Mouse (Mus musculus): Measurements from ENCODE around the gene Ifit1bl1. TPM values are rescaled to one million over a fixed set of nuclear protein-coding genes. Genes with fewer than 3 reads are reported as not detected.
"Not testable (repeated sequence)": the region's sequence is repeated elsewhere in the genome, so short reads cannot be mapped to it uniquely, and the experiment has no call there.

The Ifit1bl1 gene
- total RNA-seq (2022), result 1 to 10 TPM; 1.4 to 3.8 (median 2.1) TPM

DNA sequence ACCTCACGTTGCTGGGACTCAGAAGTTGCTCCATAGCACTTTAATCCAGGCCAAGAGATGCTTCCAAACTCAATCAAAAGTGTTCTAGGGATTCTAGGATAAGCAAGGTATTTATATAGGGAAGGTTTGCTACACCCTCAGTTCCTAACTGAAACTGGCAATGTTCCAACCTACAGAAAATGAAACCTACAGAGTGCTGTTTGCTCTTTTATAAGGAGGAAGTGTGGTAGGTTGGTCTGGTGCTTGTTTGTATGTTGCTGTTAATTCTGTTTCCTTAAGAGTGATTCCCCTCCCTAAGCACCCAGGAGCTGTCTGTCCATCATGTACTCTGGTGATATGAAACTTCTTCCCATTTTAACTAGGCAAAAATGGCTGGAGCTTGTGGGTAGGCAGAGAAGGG, at the start of gene Ifit1bl1:
Gene Ifit1bl1 (minus strand): TSS at position 69 of the 400 bp plus-strand sequence.
- not testable (repeated sequence) for DNase-seq (ENCODE audit: low spot score)

DNA sequence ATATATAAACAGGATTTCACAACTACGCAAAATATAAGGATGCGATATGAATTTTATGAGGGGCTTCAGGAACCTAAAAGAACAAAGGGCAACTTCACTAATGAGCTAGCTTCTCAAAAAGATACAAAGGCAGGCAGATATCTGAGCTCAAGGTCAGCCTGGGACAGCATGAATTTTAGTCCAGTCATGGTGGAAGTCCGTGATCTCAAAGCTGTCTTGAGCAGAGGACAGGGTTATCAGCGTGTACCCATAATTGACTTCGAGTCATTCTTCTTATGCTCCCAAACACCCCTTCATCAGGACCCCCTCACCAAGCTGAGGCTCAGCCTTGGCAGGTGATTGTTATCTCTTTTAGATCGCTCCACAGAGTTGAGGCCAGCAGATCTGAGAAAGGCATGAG, 49.2 kb upstream of the Ifit1bl1 start:
- DNase-seq (ENCODE audit: low spot score), result no peak

DNA sequence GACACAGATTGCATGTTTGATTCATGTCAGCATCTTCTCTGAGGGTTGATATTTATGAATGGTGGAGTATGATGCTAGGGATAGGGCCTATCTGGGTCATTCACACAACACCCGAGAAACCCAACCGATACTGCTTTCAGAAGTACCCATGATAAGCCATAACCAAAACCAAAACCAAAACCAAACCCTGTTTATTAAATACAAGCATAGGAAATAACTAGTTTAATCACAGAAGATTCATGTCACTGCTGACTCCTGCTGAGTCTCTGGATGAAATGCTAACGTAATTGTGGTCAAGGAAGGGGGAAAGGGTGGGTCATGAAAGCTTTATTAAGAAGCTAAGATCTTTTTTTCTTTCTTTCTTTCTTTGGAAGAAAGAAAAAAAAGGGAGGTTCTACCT, 48.5 kb upstream of the Ifit1bl1 start:
- DNase-seq (ENCODE audit: low spot score), result no peak

DNA sequence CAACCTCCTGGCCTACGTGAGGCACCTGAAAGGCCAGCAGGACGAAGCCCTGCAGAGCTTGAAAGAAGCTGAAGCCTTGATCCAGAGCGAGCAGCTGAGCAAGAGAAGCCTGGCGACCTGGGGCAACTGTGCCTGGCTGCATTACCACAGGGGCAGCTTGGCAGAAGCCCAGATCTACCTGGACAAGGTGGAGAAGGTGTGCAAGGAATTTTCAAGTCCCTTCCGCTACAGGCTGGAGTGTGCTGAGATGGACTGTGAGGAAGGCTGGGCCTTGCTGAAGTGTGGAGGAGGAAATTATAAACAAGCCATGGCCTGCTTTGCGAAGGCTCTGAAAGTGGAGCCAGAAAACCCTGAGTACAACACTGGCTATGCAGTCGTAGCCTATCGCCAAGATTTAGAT, 45.9 kb upstream of the Ifit1bl1 start:
- not testable (repeated sequence) for DNase-seq (ENCODE audit: low spot score)

DNA sequence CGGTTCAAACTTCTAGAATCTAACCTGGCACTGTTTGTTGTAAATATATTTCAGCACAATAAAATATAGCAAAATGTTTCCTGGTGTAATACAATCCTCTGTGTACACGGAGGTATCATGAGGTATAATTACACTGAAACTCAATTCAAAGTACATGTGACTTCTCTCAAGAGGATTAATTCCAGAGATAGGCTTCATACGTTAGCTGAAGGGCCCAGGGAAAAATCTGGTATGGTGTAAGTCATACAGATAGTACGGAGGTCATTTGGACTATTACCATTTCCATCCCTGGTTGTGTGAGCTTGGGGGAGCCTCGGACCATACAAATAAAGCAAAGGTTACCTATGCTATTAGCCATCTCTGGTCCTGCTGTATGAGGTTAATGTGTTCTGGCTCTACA, 40.9 kb upstream of the Ifit1bl1 start:
- no peak for DNase-seq (ENCODE audit: low spot score)

DNA sequence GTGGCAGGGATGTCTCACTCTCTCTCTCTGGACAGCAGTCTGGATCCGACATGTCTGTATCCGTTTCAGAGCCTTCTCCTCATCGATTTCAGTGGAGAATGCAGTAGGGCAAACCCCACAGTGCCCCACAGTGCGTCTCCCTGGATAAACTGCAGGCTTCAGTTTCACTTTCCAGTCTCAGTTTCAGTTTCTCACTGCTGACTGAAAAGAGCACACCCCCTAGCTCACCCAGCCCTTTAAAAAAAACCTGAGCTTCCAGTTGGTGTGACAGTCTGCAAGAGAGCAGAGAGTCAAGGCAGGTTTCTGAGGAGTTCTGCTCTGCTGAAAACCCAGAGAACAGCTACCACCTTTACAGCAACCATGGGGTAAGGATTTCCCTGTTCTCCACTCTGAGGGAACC, 38.9 kb upstream of the Ifit1bl1 start, which contains the start of the genes Ifit1bl2 and Ifit1:
Gene Ifit1bl2 (minus strand): TSS at position 121 of the 400 bp plus-strand sequence.
Gene Ifit1 (plus strand): TSS at position 249 of the 400 bp plus-strand sequence.
- DNase-seq (ENCODE audit: low spot score), result peak; percentile 63

DNA sequence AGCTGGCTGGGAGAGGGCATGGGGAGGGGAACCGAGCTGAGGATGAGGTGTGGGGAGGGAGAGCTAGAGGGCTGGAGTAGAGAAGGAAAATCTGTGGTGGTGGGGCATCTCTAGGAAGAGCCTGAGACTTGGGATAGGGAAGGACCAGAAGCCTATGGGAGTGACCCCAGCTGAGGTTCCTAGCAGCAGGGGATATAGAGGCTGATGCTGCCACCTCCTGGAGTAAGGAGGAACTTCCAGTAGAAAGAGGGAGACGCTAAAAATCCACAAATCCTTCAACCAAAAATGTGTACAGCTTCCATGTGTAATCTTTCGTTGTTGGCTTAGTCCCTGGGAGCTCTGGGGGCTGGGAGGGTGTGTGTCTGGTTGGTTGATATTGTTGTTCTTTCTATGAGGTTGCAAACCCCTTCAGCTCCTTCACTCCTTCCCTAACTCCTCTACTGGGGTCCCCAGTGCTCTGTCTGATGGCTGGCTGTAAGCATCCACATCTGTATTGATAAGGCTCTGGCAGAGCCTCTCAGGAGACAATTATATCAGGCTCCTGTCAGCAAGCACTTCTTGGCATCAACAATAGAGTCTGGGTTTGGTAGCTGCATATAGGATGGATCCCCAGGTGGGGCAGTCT, 35.3 kb upstream of the Ifit1bl1 start:
- peak; percentile 70 for DNase-seq (ENCODE audit: low spot score)

DNA sequence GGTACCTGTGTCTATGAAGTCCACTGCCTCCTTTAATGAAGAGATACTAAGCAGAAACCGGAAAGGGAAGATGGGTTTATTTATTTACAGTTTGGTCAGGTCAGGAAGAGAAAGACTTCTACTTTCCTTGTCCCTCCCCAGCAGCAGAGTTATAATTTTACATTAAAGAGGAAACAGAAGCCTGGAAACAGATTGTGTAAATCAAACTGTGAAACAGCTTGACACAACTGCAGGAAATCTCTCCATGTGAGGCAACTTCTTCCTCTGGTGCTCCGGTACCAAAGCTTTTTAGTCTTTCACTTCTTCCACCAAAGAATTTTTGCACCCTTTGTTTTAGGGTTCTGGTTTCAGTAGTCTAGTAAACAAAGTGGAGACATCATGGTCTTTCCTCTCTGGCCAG, 31.7 kb upstream of the Ifit1bl1 start:
- DNase-seq (ENCODE audit: low spot score), result no peak

DNA sequence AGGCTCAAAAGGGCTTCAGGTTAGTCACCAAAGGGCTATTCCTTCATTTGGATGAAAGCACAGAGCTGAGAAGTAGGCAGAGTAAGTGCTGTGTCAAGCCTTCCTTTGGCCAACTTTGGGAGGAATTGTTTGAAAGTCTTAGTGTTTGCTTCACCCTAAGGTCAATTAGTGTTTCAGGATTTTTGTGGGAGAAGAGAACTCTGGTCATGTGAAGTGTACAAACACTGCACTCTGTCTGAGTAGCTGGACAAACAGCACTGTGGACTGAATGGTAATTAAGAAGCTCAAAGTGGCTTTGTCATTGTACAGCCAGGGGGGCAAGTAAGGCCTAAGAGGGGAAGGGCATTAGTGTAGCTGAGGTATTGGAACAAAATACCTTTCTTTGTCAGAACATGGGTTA, 29.7 kb upstream of the Ifit1bl1 start:
- DNase-seq (ENCODE audit: low spot score), result no peak

DNA sequence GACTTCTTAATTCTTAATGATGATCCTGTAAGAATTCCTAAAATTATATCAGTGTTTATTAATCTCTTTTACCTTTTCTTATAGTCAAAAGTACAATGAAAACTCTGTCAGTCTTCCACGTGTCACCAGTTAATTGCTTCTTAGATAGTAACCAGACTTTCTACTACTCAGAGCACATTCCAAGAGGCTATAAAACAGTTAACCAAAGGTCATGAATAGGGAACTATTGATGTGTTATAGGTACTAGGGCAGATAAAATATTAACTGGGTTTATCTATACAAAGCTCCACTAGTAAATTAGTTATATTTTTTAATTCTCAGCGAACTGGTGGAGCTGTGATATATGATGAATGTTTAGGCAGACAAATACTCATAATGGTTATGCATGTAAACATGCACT, 25.7 kb upstream of the Ifit1bl1 start:
- no peak for DNase-seq (ENCODE audit: low spot score)

DNA sequence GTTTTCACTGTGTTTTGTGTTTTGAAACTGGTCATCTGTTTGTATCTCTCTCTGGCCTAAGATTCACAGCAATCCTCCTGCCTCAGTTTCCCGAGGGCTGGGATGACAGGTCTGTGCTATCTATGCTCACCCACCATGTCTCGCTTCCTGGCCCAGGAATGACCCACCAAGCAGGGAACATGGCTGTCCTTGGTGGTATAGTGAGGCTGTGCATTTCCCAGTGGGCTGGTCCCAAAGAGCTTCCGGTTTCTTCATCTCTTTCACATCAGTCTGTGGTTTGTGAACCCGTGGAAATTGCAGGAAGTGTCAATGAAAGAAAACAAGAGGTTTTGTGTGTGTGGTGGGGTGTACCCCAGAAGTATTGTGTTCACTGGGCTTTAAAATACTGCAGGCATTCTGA, 22.9 kb upstream of the Ifit1bl1 start:
- DNase-seq (ENCODE audit: low spot score), result no peak

DNA sequence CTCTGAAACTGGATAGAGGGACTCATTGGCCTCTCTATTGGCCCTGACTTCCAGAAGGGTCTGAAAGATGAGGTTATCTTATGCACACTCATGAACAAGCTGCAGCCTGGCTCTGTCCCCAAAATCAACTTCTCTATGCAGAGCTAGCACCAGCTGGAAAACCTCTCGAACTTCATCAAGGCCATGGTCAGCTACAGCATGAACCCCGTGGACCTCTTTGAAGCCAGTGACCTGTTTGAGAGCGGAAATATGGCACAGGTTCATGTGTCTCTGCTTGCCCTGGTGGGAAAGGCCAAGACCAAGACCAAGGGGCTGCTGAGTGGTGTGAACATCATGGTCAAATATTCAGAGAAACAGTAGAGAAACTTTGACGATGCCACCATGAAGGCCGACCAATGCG, 22.0 kb upstream of the Ifit1bl1 start:
- no peak for DNase-seq (ENCODE audit: low spot score)

DNA sequence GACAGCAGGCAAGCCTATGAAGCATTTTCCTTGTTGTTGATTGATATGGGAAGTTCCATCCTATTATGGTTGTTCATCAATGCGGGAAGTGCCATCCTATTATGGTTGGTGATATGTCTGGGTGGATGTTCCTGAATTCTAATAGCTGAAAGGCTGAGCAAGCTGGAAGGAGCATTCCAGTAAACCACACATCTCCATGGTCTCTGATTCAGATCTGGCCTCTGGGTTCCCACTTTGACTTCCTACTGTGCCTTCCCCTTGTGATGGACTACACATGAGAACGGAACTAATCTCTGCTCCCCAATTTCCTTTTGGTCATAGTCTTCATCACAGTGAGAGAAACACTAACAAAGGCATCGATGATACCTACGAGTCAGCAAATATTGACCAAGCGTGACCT, 19.1 kb upstream of the Ifit1bl1 start:
- DNase-seq (ENCODE audit: low spot score), result no peak

DNA sequence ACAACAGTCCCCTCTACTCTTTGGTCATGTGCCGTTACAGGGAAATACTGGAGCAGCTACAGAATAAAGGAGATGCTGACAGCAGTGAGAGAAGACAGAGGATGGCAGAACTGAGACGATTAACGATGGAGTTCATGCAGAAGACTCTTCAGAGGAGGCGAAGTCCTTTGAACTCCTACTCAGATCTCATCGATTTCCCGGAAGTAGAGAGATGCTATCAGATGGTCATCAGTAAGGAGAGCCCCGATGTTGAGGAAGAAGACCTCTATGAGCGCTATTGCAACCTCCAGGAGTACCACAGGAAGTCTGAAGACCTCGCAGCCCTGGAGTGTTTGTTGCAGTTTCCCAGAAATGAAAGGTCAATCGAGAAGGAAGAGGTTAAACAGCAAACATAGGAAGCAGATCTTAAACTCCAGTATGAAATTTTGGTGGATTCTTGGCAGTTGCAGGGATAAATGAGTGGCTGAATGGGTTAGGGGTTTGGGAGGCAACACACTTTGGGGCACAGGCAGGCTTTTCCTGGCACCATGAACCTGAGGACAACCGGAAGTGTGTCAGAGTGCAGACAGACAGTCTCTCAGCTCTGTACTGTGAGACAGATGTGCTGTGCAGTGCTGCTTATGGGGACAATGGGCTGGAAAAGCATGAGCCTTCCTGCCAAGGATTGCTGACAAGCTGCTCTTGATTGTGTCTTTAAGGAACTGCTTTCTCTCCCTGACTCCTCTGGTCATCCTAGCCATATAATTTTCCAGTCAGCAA, 10.7 kb upstream of the Ifit1bl1 start:
- not testable (repeated sequence) for DNase-seq (ENCODE audit: low spot score)

DNA sequence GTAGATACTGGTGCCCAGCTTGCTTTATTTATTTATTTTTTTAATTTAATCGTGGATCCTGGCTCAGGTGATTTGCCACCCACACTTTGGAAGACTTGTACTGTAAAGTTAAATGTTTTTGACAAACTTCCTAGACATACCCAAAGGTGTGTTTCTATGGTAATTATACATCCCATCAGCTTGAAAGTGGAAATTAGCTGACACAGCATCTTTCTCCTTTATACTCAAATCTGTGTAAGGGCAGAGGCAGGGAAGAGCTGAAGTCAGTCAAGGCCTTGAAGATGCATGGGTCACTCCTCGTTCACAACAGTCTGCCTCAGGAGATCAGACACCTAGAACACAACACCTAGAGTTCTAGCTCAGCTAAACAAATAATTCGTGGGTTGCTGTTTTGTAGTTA, 8.4 kb upstream of the Ifit1bl1 start:
- DNase-seq (ENCODE audit: low spot score), result not testable (repeated sequence)

DNA sequence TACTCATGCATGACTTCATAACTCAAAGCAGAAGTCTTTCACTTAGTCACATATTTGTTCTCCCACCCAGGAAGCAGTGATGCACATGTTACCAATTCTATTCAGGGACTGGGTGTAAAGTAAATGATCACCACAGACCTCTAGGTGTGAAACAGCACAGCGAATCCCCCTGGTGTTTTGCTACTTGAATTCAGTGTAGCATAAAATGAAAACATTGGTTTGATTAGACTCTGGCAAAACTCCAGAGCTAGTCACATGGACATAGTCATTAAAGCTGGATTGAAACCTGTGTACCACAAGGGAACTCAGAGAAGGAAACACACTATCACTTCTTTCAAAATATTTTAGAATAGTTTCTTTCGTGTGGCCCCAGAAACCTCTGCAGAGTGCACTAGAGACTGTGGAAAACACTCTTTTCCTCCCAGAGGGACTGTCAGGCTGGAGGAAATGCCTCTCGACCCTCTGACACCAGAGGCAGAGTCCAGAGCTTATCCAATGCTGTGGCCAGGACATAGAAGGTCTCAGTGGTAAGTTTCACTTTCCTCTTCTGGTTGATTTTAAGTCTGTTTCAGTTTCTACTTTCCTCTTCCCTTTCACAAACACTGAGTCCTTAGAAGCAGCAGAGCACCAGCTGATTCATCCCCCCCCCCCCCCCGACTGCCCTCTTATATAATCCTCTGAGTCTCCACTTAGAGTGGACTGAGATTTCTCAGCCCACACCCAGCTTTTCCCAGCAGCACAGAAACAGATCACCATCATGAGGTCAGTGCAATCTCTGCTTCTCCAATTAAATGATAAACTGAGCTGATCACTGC, 5.7 kb upstream of the Ifit1bl1 start, which contains the start of gene Ifit3b:
Gene Ifit3b (plus strand): TSS at position 734 of the 815 bp plus-strand sequence.
- peak; percentile 71 for DNase-seq (ENCODE audit: low spot score)

DNA sequence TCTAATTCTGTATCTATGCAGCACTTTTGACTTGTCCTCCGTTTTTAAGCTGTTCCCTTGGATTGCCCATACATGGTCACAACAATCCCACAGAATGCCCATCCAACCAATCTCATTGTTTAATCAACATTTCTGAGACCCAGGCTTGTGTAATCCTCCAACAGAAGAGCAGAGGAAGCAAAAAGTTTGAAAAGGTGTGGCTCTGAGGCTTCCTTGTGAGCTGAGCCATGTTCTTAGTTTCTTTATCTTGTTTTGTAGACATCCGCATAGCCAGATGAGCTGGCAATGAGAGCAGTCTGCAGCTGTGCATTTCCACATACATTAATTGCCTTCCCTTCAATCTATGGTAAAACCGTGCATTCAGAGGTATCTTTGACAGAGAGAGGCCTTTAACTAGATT, 3.7 kb upstream of the Ifit1bl1 start:
- DNase-seq (ENCODE audit: low spot score), result no peak

DNA sequence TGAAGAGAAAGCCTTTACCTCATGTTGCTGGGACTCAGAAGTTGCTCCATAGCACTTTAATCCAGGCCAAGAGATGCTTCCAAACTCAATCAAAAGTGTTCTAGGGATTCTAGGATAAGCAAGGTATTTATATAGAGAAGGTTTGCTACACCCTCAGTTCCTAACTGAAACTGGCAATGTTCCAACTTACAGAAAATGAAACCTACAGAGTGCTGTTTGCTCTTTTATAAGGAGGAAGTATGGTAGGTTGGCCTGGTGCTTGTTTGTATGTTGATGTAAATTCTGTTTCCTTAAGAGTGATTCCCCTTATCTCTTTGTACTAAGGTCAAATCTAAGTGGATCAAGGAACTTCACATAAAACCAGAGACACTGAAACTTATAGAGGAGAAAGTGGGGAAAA, 2.5 kb downstream of the Ifit1bl1 start:
- DNase-seq (ENCODE audit: low spot score), result not testable (repeated sequence)

DNA sequence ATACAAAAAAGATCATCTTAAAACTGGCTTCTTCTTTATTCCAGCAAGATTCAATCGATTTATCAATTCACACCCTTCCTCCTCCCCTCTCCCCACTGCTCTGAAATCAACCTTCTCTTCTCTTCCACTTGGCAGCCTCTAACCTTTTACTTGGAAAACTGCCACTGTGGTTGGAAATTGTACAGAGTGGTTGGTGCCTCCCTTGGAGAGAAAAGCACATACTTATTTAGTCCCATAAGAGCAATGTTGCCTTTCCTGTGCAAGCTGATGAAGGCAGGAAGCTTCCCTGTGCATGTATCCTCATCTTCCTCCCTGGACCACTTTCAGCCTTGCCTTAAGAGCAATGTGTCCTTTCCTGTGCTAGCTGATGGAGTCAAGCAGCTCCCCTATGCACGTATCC, 3.4 kb downstream of the Ifit1bl1 start:
- peak; percentile 81 for DNase-seq (ENCODE audit: low spot score)

DNA sequence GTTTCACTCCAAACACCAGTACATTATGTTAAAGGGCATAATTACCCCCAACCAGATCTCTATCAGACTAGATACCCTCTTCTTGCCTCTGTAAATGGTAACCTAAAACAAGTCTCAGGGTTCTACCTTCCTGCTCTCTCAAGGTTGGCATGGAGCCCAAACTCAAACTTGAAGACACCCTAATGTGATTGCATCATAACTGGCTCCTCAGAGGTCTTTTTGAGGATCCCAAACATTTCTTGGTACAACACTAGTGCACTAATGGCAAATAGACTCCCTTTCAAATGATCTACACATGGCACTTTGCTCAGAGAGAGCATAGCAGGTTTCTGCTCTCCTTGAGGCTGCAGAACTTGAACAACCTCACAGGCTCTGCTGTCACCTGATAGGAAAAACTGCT, 4.9 kb downstream of the Ifit1bl1 start:
- no peak for DNase-seq (ENCODE audit: low spot score)

DNA sequence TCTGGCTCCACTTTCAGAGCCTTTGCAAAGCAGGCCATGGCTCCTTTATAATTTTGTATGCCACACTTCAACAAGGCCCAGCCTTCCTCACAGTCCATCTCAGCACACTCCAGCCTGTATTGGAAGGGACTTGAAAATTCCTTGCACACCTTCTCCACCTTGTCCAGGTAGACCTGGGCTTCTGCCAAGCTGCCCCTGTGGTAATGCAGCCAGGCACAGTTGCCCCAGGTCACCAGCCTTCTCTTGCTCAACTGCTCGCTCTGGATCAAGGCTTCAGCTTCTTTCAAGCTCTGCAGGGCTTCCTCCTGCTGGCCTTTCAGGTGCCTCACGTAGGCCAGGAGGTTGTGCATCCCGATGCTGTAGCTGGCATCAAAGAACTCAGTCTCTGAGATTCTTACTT, 7.2 kb downstream of the Ifit1bl1 start:
- DNase-seq (ENCODE audit: low spot score), result not testable (repeated sequence)

DNA sequence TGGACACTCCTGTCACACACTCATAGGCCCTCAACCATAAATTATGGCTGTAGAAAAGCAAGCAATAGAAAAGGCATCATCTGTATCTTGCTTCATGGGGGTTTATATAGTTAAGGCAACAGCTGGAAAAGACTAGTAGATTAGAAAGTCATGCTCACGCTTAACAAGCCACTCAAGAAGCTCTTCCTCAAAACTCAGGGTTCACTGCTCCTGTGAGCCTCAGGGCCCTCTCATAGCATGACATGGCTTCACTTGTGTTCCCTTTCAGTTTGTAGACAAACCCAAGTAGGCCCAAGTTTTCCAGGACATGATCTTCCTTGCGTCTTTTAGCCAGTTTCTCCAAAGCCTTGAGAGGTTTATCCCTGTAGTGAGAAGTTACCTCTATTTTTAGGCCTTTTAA, 8.3 kb downstream of the Ifit1bl1 start:
- DNase-seq (ENCODE audit: low spot score), result no peak

All from heart, adult 8-10 months (tissue).